Mouse (Mus musculus): Measurements from ENCODE around the gene Igf1. TPM values are rescaled to one million over a fixed set of nuclear protein-coding genes. Genes with fewer than 3 reads are reported as not detected.

The Igf1 gene
- polyA plus RNA-seq (2014; fragmentation: Nextera tagmentation; extraction: Ambion mirVana), result 21.1 and 23.7 TPM in 2 replicates

DNA sequence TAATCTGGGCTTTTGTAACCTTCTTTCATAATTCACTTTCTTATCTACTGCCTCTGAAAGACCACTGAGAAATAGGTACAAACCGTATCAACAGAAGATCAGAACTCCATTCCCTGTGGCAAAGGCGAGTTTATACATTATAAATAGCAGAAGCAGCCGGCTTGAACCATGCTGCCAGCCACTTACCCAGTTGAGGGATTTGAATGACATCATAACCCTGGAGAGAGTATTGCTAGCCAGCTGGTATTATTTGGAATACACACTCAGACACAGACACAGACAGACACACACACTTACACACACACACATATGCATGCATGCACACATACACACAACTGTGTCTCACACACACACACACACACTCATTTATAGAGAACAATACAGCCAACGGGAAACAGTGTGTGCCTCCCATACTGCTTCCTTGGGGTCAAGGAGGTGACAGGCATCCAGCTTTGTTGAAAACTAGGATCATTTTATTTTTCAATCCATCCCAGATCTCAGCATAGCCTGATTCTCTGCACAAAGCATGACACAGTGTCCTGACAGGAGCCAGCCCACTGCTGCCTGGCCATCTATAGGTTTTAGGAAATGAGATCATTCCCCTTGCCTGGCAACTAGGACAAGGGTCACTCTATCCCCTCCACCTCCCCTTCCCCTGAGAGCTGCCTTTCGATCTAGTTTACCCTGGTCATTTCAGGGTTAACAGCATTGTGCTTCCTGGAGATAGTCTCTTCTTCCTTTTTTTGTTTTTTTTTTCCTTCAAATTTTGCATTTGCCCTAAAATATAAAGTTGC is at the start of gene Igf1:
Gene Igf1, plus strand, starts transcription at position 253 of the 794 bp plus-strand sequence.
- DNase-seq (ENCODE audit: low spot score), result no peak
- Histone ChIP-seq H3K4me3 (ENCODE audit: low read depth, low read length) (no peak within 1 kb of the TSS), H3K9ac (ENCODE audit: low read length) (no peak within 1 kb of the TSS), H3K4me1 (replicated peaks; ENCODE audit: control insufficient read depth, insufficient read depth, low read length) (peaks cover 9% of the 10 kb centered on the region), H3K36me3 (ENCODE audit: control insufficient read depth, insufficient read depth, low read length) (no peaks in the 10 kb centered on the region), H3K27me3 (ENCODE audit: control insufficient read depth, insufficient read depth, low read length) (no peaks in the 10 kb centered on the region), H3K4me2 (ENCODE audit: low read depth, low read length, severe bottlenecking) (0 out of 2 replicates have a peak within 1 kb of the TSS, but pooled peaks have one; percentile 5), H3K9me3 (ENCODE audit: control insufficient read depth, low read length) (no peaks in the 10 kb centered on the region), H3K27ac (ENCODE audit: low read depth, low read length) (no peak within 1 kb of the TSS)
- no peak for ATAC-seq (replicated peaks; ENCODE audit: low FRiP score)
- WGBS, result 54% methylated on average over 5 of the region's 5 CpGs

DNA sequence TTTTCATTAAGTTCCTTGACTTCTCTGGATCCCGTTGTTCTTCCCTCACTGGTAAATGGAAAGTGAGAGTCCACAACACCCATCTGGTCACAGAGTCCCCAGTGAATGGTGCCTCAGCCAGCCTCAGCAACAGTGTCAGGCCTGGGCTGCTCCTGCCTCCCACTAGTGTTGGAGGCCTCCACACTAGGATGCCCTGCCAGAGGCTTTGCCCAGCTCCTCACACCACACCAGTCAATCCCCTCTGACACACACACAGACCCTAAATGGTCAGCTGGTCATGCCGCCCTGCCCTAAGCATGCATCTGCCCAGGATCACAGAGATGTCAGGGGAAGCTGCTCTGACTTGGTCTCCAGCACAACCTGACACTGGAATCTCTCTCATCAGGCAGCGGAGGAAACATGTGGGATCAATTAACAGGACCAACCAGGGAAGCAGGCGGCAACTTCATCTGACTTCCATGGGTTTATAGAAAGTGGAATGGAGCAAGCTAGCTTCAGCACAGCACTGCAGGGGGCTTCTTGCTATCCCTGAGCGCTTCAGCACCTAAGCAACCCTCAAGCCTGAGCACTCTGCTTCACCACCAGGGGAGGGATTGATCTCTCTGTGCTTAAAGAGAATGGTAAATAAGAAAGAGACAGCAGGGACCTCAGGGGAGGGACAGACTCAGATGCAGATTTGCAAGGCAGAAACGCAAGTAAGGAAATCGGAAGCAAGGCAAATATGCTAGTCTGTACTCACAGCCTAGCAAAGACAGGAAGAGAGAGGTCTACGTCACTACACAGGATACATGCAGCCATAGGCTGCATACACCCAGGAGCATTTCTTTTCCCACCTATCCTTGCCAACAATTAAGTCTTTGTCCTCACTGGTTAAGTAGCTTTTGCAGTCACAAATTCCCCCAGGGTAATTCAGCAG is 45.6 kb upstream of the Igf1 start:
- Histone ChIP-seq H3K27me3 (ENCODE audit: control insufficient read depth, insufficient read depth, low read length) (no peaks in the 10 kb centered on the region), H3K9me3 (ENCODE audit: control insufficient read depth, low read length) (no peaks in the 10 kb centered on the region), H3K9ac (ENCODE audit: low read length) (no peak overlapping the region), H3K27ac (ENCODE audit: low read depth, low read length) (no peak overlapping the region), H3K4me1 (replicated peaks; ENCODE audit: control insufficient read depth, insufficient read depth, low read length) (no peaks in the 10 kb centered on the region; the same call in 1 of the 2 replicates), H3K4me2 (ENCODE audit: low read depth, low read length, severe bottlenecking) (no peak overlapping the region), H3K4me3 (ENCODE audit: low read depth, low read length) (no peak overlapping the region), H3K36me3 (ENCODE audit: control insufficient read depth, insufficient read depth, low read length) (no peaks in the 10 kb centered on the region)
- ATAC-seq (replicated peaks; ENCODE audit: low FRiP score) (peak; percentile 56), DNase-seq (ENCODE audit: low spot score) (peak; percentile 49)
- 16% methylated on average over 8 of the region's 8 CpGs for WGBS

DNA sequence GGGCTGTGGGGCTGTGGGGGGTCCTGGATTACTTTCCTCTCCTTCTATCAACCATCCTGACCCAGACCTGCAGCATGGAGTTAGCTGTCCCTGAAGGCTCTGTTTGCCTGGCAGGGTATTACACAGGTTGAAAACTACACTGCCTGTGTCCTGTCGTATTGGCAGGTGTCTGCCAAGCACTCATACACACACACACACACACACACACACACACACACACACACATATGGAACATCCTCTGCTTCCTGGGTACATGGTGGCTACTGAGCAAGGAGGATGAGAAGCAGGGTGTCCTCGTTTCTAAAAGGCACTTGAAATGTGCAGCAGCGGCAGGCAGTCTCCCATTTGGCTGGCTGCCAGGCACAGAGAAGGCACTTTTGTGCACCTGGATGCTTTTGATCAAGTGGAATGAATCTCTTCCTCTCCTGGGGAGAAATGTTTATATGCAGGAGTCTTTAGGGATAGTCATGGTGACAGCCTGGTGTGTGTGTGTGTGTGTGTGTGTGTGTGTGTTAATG is 44.9 kb upstream of the Igf1 start:
- Histone ChIP-seq H3K9me3 (ENCODE audit: control insufficient read depth, low read length) (no peaks in the 10 kb centered on the region), H3K36me3 (ENCODE audit: control insufficient read depth, insufficient read depth, low read length) (no peaks in the 10 kb centered on the region), H3K4me1 (replicated peaks; ENCODE audit: control insufficient read depth, insufficient read depth, low read length) (no peaks in the 10 kb centered on the region; the same call in 1 of the 2 replicates), H3K9ac (ENCODE audit: low read length) (no peak overlapping the region), H3K4me3 (ENCODE audit: low read depth, low read length) (no peak overlapping the region), H3K4me2 (ENCODE audit: low read depth, low read length, severe bottlenecking) (no peak overlapping the region), H3K27ac (ENCODE audit: low read depth, low read length) (no peak overlapping the region), H3K27me3 (ENCODE audit: control insufficient read depth, insufficient read depth, low read length) (no peaks in the 10 kb centered on the region)
- DNase-seq (ENCODE audit: low spot score) (peak; percentile 51), ATAC-seq (replicated peaks; ENCODE audit: low FRiP score) (peak; percentile 15; the same call in 1 of the 2 replicates)
- 10% methylated on average over 3 of the region's 3 CpGs for WGBS

DNA sequence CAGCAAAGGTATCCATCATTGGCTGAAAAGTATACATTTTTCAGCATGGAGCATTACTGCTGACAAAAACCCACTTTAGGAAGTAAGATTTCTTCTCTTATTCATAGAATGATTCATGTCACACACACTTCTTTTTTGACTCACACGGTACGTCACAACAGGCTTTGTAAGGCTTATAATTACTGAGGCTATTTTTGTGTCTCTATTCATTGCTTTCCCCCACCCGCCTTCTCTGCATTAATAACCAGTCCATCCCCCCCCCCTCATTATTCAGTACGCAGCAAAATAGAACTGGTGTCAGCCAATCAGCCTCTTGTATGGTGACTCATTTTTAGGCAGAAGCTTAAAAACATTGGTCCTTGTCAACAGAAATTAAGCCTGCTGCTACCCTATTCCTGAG is 41.2 kb upstream of the Igf1 start:
- no peak overlapping the region for H3K4me2 ChIP-seq (ENCODE audit: low read depth, low read length, severe bottlenecking)
- H3K9me3 ChIP-seq (ENCODE audit: control insufficient read depth, low read length), result no peaks in the 10 kb centered on the region
- no peaks in the 10 kb centered on the region for H3K36me3 ChIP-seq (ENCODE audit: control insufficient read depth, insufficient read depth, low read length)
- no peak overlapping the region for H3K9ac ChIP-seq (ENCODE audit: low read length)
- no peaks in the 10 kb centered on the region for H3K27me3 ChIP-seq (ENCODE audit: control insufficient read depth, insufficient read depth, low read length)
- H3K4me1 ChIP-seq (replicated peaks; ENCODE audit: control insufficient read depth, insufficient read depth, low read length), result no peaks in the 10 kb centered on the region; the same call in 1 of the 2 replicates
- WGBS, result 58% methylated on average over 4 of the region's 4 CpGs
- H3K4me3 ChIP-seq (ENCODE audit: low read depth, low read length), result no peak overlapping the region
- DNase-seq (ENCODE audit: low spot score) (no peak), ATAC-seq (replicated peaks; ENCODE audit: low FRiP score) (no peak)
- no peak overlapping the region for H3K27ac ChIP-seq (ENCODE audit: low read depth, low read length)

DNA sequence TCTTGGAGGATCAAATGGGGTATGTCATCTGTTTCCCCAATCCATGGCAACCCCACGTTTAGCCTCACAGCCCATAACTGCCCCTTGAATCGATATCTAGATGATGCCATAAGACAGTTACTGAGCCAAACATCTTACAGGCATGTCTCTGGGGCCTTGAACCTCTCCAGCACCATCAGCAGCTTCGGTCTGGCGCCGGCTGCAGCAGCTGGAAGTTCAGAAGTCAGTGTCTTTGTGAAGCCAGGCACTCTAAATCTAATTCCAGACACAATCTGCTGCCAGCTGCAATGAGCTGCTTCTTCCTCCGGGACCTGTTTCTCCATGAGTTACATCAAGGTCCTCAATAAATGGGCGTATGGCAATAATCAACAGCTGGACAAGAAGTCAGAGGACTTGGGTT is 40.3 kb upstream of the Igf1 start:
- H3K36me3 ChIP-seq (ENCODE audit: control insufficient read depth, insufficient read depth, low read length), result no peaks in the 10 kb centered on the region
- H3K27ac ChIP-seq (ENCODE audit: low read depth, low read length), result no peak overlapping the region
- no peaks in the 10 kb centered on the region; the same call in 1 of the 2 replicates for H3K4me1 ChIP-seq (replicated peaks; ENCODE audit: control insufficient read depth, insufficient read depth, low read length)
- ATAC-seq (replicated peaks; ENCODE audit: low FRiP score), result no peak
- H3K27me3 ChIP-seq (ENCODE audit: control insufficient read depth, insufficient read depth, low read length), result no peaks in the 10 kb centered on the region
- no peak overlapping the region for H3K9ac ChIP-seq (ENCODE audit: low read length)
- no peak overlapping the region for H3K4me3 ChIP-seq (ENCODE audit: low read depth, low read length)
- no peaks in the 10 kb centered on the region for H3K9me3 ChIP-seq (ENCODE audit: control insufficient read depth, low read length)
- no peak overlapping the region for H3K4me2 ChIP-seq (ENCODE audit: low read depth, low read length, severe bottlenecking)
- 88% methylated on average over 7 of the region's 7 CpGs for WGBS
- DNase-seq (ENCODE audit: low spot score), result no peak

DNA sequence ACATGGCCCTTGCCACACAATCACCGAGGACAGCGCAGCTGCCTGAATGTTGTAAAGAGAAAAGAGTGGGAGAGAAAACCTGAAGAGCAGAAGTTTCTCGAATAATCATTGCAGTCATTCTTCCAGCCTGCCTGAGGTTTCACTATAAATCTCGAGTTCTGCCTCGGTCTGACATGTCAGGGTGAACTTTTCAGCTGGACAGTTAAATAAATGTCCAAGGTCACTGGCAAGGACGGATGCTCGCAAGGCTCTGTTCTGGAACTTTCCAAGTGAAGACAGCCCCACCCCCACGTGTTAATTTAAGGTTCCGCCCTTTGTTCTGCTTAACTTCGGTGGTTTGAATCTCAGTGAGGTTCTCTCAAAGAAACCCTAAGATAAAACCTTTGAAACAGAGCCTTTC is 36.2 kb upstream of the Igf1 start:
- H3K27me3 ChIP-seq (ENCODE audit: control insufficient read depth, insufficient read depth, low read length), result no peaks in the 10 kb centered on the region
- 84% methylated on average over 10 of the region's 10 CpGs for WGBS

DNA sequence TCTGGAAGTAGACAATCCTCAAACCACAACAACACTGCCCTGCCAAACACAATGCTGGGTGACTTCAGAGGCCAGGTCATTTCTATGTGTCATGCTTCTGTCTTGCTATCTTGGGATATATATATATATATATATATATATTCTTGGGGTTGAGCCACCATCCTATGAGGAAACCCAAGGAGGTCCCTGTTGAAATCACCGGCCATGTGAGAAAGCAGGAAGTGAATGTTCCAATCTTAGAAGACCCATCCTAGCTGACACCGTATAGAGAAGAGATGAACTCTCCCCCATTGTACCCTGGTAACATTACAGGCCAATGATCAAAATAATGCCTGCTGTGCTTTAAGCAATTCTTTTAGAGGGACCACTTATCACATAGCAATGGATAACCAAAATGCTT is 28.1 kb upstream of the Igf1 start:
- no peak overlapping the region for H3K4me3 ChIP-seq (ENCODE audit: low read depth, low read length)
- no peak overlapping the region for H3K27ac ChIP-seq (ENCODE audit: low read depth, low read length)
- H3K4me1 ChIP-seq (replicated peaks; ENCODE audit: control insufficient read depth, insufficient read depth, low read length), result no peaks in the 10 kb centered on the region
- 93% methylated on average over 2 of the region's 2 CpGs for WGBS
- no peak overlapping the region for H3K9ac ChIP-seq (ENCODE audit: low read length)
- no peaks in the 10 kb centered on the region for H3K27me3 ChIP-seq (ENCODE audit: control insufficient read depth, insufficient read depth, low read length)
- no peak for DNase-seq (ENCODE audit: low spot score)
- no peak overlapping the region for H3K4me2 ChIP-seq (ENCODE audit: low read depth, low read length, severe bottlenecking)
- H3K9me3 ChIP-seq (ENCODE audit: control insufficient read depth, low read length), result no peaks in the 10 kb centered on the region
- H3K36me3 ChIP-seq (ENCODE audit: control insufficient read depth, insufficient read depth, low read length), result no peaks in the 10 kb centered on the region
- ATAC-seq (replicated peaks; ENCODE audit: low FRiP score), result no peak

More for the DNA sequence above, 36.2 kb upstream of the Igf1 start:
- no peak for DNase-seq (ENCODE audit: low spot score)
- Histone ChIP-seq H3K9me3 (ENCODE audit: control insufficient read depth, low read length) (no peaks in the 10 kb centered on the region), H3K4me2 (ENCODE audit: low read depth, low read length, severe bottlenecking) (no peak overlapping the region), H3K36me3 (ENCODE audit: control insufficient read depth, insufficient read depth, low read length) (no peaks in the 10 kb centered on the region), H3K27ac (ENCODE audit: low read depth, low read length) (no peak overlapping the region), H3K4me3 (ENCODE audit: low read depth, low read length) (no peak overlapping the region), H3K4me1 (replicated peaks; ENCODE audit: control insufficient read depth, insufficient read depth, low read length) (no peaks in the 10 kb centered on the region), H3K9ac (ENCODE audit: low read length) (no peak overlapping the region)
- ATAC-seq (replicated peaks; ENCODE audit: low FRiP score), result no peak

DNA sequence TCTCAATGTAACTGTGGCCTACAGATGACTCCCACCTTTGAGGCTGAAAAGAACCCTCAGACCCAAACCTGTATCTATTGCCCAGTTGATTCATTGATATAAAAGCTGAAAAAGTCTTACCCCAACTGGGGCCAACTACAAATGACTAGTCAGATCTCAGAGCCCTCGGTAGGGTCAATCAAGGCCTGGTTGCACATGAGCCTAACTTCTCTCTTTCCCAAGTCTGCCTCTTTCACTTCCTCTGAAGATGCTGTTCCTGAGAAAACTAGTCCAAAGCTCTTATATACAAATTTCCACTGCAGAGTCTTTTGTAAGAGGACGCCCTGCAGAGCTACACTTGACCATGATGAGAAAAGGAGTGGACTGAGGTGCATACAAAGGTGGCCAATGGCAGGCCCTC is 27.4 kb upstream of the Igf1 start:
- H3K9me3 ChIP-seq (ENCODE audit: control insufficient read depth, low read length), result no peaks in the 10 kb centered on the region
- H3K4me1 ChIP-seq (replicated peaks; ENCODE audit: control insufficient read depth, insufficient read depth, low read length), result no peaks in the 10 kb centered on the region
- H3K27me3 ChIP-seq (ENCODE audit: control insufficient read depth, insufficient read depth, low read length), result no peaks in the 10 kb centered on the region
- 86% methylated on average over 2 of the region's 2 CpGs for whole genome bisulfite sequencing
- no peak for ATAC-seq (replicated peaks; ENCODE audit: low FRiP score)
- no peak for DNase-seq (ENCODE audit: low spot score)
- no peak overlapping the region for H3K9ac ChIP-seq (ENCODE audit: low read length)
- H3K4me2 ChIP-seq (ENCODE audit: low read depth, low read length, severe bottlenecking), result no peak overlapping the region
- no peak overlapping the region for H3K4me3 ChIP-seq (ENCODE audit: low read depth, low read length)
- no peak overlapping the region for H3K27ac ChIP-seq (ENCODE audit: low read depth, low read length)
- no peaks in the 10 kb centered on the region for H3K36me3 ChIP-seq (ENCODE audit: control insufficient read depth, insufficient read depth, low read length)

Data from forebrain, embryonic 11.5 days (tissue).